Mouse (Mus musculus) limb, embryonic 10.5 days (tissue): ENCODE data around the gene Gm10570. TPM values are rescaled to one million over a fixed set of nuclear protein-coding genes. Genes with fewer than 3 reads are reported as not detected.

Source experiments
- DNase-seq: peaks from one replicate; pipeline ENCODE4 v3.0.0-alpha.2; 2017; ENCODE audit warnings: low spot score
- H3K27ac ChIP-seq: fragments of 300-500 bp; sonication (generic); 2 replicates; pipeline ENCODE4 v1.5.1; 2016; ENCODE audit warnings: mild to moderate bottlenecking
- H3K27me3 ChIP-seq: fragments of 300-500 bp; sonication (generic); 2 replicates; pipeline ENCODE4 v1.6.1; 2016; ENCODE audit warnings: low read depth, mild to moderate bottlenecking; ENCODE audit not compliant: poor library complexity, severe bottlenecking
- H3K36me3 ChIP-seq: fragments of 300-500 bp; sonication (generic); 2 replicates; pipeline ENCODE4 v1.6.1; 2016; ENCODE audit warnings: mild to moderate bottlenecking, moderate library complexity
- H3K4me1 ChIP-seq: fragments of 300-500 bp; sonication (generic); 2 replicates; pipeline ENCODE4 v1.6.1; 2016
- H3K4me3 ChIP-seq: fragments of 300-500 bp; sonication (generic); 2 replicates; pipeline ENCODE4 v1.5.1; 2016; ENCODE audit warnings: mild to moderate bottlenecking, moderate library complexity
- H3K9me3 ChIP-seq: fragments of 300-500 bp; sonication (generic); replicated peaks from 2 replicates; pipeline ENCODE4 v1.6.1; 2016; ENCODE audit warnings: mild to moderate bottlenecking
- WGBS: fragments of 180-500 bp; shearing (Covaris S2); methylation state at CpG from one replicate; pipeline ENCODE4 v1.1.7; 2016; 5-methylcytosine and 5-hydroxymethylcytosine counted together
- polyA plus RNA-seq: library from polyadenylated mRNA; unstranded; fragments of >200 nt; fragmentation: Nextera tagmentation; extraction: Ambion mirVana; gene quantifications from 2 replicates; pipeline ENCODE4 v1.2.1, GENCODE M21; 2016

Gm10570 gene
- polyA plus RNA-seq, 1 experiment from 2014 or later: not detected

DNA sequence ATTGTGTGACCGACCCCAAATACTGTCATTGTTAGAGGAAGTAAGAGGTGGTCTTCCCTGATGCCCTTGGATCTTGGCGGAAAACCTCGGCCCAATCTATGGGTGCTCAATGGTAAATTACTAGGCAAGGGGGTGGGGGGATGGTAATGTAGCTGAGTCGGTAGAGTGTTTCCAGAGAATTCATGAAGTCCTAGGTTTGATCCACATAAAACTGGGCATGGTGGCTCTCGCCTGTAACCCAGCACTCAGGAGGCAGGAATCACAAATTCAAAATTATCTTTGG, 32.7 kb downstream of the Gm10570 start:
- Histone ChIP-seq H3K9me3 (no peaks in the 10 kb centered on the region), H3K4me1 (peaks cover 42% of the 10 kb centered on the region), H3K27ac (peak overlapping the region; percentile 94; the same call in 1 of the 2 replicates), H3K36me3 (no peaks in the 10 kb centered on the region), H3K4me3 (peak overlapping the region; percentile 83), H3K27me3 (peaks cover 82% of the 10 kb centered on the region)
- DNase-seq: no peak
- WGBS: 48% methylated on average over 5 of the region's 5 CpGs

DNA sequence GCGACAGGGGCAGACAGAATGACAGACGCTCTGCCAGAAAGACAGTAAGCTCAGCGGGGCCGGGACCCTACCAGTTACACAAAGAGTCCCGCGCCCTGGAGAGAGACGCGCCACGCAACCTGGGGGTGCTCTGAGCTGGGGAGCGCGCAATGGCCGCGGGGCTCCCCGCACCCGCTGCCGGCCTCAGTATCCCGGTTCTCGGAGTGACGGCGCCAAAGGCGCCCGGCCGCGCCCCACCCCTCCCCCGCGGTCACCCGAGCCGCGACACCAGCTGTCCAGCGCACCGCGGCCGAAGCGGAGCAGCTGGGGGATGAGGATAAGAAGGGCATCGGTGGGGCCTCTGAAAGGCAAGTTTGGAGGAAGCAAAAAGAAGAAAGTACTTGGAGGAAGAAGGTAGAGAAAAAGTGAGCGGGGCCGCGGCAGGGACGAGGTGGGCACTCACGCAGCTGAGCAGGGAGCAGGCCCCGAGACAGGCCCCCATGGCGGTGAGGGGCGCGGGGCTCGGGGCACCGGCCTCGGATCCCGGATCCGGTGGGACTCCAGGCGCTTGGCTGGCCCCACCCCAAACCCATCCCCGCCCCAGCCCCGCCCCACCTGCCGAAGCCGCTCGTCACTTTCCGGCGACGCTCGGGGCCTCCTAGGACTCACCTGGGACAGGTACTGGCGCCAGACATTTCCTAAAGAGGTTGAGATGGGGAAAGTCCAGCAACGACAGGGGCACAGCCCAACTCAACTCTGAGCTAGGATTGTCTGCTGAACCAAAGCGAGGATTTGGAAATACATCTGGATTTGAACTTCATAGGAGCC, 33.3 kb downstream of the Gm10570 start:
- H3K4me3 ChIP-seq: peak overlapping the region; percentile 83
- no peaks in the 10 kb centered on the region for H3K9me3 ChIP-seq
- WGBS: 2% methylated on average over 62 of the region's 62 CpGs
- peaks cover 83% of the 10 kb centered on the region for H3K27me3 ChIP-seq
- H3K4me1 ChIP-seq: peaks cover 40% of the 10 kb centered on the region
- peak; percentile 67 for DNase-seq
- peak overlapping the region; percentile 94 for H3K27ac ChIP-seq
- H3K36me3 ChIP-seq: no peaks in the 10 kb centered on the region

DNA sequence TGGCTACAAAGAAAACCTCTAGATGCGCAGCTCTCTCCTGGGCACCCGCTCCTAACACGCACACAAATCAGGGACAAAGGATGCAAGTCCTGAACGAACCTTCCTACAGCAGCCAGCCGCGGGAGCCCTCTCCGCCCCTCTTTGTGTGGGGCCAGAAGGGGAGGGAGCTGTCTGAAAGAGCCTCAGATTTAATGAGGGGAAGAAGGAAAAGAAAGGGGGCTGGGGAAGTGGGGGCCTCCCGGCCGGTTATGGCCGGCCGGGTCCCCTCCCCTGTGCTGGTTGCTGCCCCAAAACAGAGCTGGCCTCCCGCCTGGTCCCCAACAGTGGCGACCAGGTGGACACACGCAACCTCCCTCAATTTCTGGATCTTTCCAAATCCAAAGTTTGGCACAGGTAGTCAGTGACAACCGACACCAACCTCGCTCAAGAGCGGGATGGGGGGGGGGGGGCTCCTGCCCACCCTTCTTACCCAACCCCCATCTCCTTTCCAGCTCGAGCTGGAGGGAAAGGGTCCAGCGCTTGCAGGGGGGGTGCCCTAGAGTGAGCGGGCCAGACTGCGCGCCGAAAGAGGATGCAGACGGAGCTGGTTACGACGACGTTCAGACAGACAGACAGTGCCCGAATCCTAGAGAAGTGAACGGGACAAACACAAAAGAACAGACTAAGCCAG, 34.0 kb downstream of the Gm10570 start:
- peaks cover 79% of the 10 kb centered on the region for H3K27me3 ChIP-seq
- H3K4me3 ChIP-seq: peak overlapping the region; percentile 83
- peak; percentile 73 for DNase-seq
- WGBS: under 1% methylated on average over 29 of the region's 29 CpGs
- no peaks in the 10 kb centered on the region for H3K9me3 ChIP-seq
- H3K36me3 ChIP-seq: no peaks in the 10 kb centered on the region
- H3K27ac ChIP-seq: peak overlapping the region; percentile 94
- peaks cover 38% of the 10 kb centered on the region for H3K4me1 ChIP-seq

DNA sequence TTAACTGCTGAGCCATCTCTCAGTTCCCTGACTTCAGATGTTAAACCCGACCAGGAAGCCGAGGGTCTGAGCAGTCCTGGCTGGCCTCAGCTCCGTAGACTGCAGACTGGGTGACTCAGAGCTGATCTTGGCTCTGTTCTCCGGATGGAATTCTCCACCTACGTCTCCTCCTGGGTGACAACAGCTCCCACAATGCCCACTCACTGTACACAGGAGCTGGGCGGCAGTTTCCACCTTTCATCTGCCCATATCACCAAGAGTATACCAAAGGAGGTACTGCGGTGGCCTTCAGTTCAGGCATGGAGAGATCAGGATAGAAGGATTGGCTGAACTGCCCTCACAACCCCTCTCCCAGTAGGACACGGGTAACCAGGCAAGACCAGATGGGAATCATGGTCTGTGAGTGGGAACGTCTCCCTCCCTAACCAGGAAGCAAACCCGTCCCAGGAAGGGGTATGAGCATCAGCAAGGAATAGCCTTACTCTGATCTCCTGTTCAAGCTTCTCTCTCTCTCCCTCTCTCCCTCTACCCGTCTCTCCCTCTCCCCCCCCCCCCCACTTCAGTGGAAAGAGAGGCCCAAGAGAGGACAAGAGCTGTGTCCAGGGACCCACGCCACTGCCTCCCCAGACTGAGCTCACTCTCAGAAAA, 34.7 kb downstream of the Gm10570 start:
- peak; percentile 48 for DNase-seq
- WGBS: 11% methylated on average over 11 of the region's 12 CpGs
- no peaks in the 10 kb centered on the region for H3K9me3 ChIP-seq
- H3K36me3 ChIP-seq: no peaks in the 10 kb centered on the region
- peak overlapping the region; percentile 94 for H3K27ac ChIP-seq
- peaks cover 31% of the 10 kb centered on the region for H3K4me1 ChIP-seq
- peak overlapping the region; percentile 83 for H3K4me3 ChIP-seq
- peaks cover 79% of the 10 kb centered on the region for H3K27me3 ChIP-seq

DNA sequence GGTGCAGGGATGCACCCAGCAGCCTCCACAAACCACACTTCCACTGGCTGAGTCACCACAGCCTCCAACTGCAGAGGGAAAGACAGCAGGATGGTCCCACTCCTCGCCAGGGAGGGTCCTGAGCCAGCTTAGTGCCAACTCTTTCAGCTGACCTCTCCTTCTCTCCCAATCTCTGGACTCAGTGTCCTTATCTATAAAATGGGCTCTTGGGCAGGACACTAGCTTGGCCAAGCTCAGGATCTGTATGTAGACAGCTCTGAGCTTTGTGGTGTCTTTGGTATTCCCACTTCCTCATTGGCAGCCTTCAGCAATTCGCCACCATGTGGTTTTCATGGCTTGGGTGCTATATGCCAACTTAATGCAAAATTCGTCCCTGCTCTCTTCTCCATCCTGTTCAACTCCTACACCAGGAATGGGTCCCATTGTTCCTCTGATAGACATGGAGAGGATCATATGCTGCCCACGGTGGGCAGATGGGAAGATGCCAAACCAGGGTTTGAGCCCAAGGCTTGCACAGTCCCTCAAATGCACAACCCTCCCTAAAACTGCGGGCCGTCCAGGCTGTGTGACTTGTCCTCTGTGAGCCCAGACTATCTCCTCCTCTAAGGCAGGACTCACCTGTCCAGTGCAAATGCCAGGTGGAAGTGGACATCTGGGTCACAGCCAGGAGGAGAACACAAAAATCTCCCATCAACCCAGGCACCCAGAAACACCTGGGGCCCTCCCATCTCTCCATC, 37.7 kb downstream of the Gm10570 start:
- Histone ChIP-seq H3K27me3 (peaks cover 53% of the 10 kb centered on the region), H3K36me3 (no peaks in the 10 kb centered on the region), H3K9me3 (no peaks in the 10 kb centered on the region), H3K27ac (no peak overlapping the region), H3K4me1 (peaks cover 41% of the 10 kb centered on the region), H3K4me3 (no peak overlapping the region)
- DNase-seq: no peak
- WGBS: 83% methylated on average over 6 of the region's 6 CpGs

DNA sequence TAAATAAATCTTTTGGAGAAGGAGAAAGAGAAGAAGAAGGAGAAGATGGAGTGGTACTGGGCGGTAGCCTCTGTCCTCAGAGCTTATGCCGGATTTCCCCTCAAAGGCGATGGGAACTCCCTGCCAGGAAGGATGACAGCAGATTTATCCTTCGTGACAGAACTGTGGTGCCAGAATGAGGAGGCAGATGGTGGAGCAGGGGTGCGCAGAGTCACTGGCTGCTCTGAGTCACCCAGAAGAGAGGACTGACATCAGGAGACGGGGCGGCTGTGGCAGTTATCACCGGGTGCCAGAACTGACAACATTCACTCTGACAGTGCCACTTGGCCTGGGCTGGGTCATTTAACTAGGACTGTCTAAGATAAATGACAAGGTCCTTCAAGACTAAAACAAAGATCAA, 38.4 kb downstream of the Gm10570 start:
- H3K36me3 ChIP-seq: no peaks in the 10 kb centered on the region
- no peak for DNase-seq
- H3K4me1 ChIP-seq: peaks cover 38% of the 10 kb centered on the region
- H3K27me3 ChIP-seq: peaks cover 49% of the 10 kb centered on the region
- WGBS: 87% methylated on average over 8 of the region's 8 CpGs
- no peak overlapping the region for H3K4me3 ChIP-seq
- H3K9me3 ChIP-seq: no peaks in the 10 kb centered on the region
- H3K27ac ChIP-seq: no peak overlapping the region

DNA sequence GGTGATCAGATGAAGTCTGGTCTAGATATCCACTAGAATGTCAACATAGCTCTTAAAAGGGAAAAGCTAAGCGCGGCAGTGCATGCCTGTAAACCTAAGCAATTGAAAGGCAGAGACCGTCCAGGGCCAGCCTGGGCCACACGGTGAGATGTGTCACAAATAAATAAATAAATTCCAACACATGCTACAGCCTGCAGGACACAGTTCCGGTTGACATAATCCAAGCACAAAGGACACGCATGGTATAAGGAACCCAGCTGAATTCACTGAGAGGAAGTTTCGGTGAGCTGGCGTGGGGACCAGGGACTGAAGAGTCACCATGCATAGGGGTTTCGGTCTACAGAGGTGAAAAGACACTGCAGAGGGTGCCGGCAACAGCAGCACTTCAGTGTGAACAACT, 39.7 kb downstream of the Gm10570 start:
- WGBS: 88% methylated on average over 10 of the region's 10 CpGs
- Histone ChIP-seq H3K4me1 (peaks cover 38% of the 10 kb centered on the region), H3K27ac (no peak overlapping the region), H3K9me3 (no peaks in the 10 kb centered on the region), H3K27me3 (peaks cover 49% of the 10 kb centered on the region), H3K4me3 (no peak overlapping the region), H3K36me3 (no peaks in the 10 kb centered on the region; the same call in 1 of the 2 replicates)
- no peak for DNase-seq

DNA sequence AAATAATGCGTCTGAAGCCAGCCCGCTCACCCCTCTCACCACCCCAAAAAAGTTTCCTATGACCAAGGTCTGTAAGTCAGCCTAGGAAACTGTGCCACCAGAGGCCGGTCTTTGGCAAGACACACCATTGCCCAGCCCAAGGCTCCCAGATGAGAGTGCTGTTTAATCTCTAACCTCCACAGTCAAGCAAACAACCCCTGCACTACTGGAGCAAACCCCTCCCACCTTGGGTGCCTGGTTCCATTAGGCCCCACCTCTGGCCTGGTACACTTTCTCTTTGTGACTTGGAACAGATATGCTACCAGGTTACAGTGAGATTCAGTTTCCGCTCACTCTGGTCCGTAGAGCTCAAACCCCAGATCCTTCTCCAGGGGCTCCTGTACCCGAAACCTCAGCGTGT, 41.4 kb downstream of the Gm10570 start:
- H3K9me3 ChIP-seq: no peaks in the 10 kb centered on the region
- H3K27ac ChIP-seq: no peak overlapping the region
- peaks cover 12% of the 10 kb centered on the region; the same call in 1 of the 2 replicates for H3K36me3 ChIP-seq
- WGBS: 84% methylated on average over 7 of the region's 7 CpGs
- peaks cover 42% of the 10 kb centered on the region for H3K27me3 ChIP-seq
- DNase-seq: no peak
- peaks cover 33% of the 10 kb centered on the region for H3K4me1 ChIP-seq
- H3K4me3 ChIP-seq: no peak overlapping the region

DNA sequence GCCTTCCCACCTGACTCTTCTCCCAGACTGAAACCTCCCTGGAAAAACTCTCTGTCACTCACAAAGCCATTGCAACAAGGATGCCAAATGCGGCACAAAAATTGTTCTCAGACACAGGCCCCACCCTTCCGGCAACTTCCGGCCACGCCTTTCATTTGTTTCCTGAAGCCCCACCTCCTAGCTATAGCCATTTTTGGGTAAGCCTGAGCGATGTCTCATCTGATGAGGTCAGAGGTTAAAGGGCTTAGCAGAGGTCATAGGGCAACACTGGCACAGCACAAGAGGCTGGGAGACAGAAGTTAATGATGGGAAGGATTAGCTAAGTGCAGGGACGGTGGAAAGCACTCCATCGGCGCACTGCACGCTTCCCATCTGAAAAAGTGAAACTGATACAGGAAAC, 41.9 kb downstream of the Gm10570 start:
- 62% methylated on average over 9 of the region's 9 CpGs for WGBS
- Histone ChIP-seq H3K27me3 (peaks cover 37% of the 10 kb centered on the region), H3K4me3 (no peak overlapping the region), H3K36me3 (peaks cover 17% of the 10 kb centered on the region; the same call in 1 of the 2 replicates), H3K9me3 (no peaks in the 10 kb centered on the region), H3K27ac (no peak overlapping the region), H3K4me1 (peaks cover 33% of the 10 kb centered on the region)
- DNase-seq: no peak

DNA sequence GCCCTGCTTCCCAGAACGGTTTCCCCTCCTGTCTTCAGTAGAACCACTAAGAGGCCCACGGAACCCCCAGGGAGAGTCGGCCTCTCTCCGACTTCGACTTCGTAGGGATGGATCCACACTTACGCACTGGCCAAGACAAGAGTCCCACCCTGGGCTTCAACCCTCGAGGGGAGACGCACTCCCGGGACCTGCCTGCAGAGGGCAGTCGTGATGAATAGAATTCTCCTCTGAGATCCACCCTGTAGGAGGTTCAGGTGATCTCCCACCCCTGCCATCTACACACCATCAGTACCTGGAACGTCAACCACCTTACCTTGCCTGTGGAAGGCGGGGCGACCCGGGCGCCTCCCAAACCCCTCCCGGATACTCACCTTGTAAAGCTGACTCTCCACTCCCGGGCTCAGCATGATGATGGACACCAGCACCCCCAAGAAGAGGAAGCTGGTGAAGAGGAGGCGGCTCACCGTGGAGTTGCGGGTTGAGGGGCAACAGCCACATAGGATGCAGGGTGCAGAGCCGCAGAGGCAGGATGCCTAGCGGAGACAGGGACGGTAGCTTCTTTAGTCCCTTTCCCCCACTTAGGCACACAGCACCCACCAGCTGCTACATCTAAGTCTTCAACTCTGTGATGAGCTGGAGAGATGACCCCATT, 43.6 kb downstream of the Gm10570 start:
- WGBS: 22% methylated on average over 24 of the region's 24 CpGs
- Histone ChIP-seq H3K4me3 (0 out of 2 replicates have a peak overlapping the region, but pooled peaks have one; percentile 3), H3K36me3 (peaks cover 18% of the 10 kb centered on the region; the same call in 1 of the 2 replicates), H3K4me1 (peaks cover 33% of the 10 kb centered on the region), H3K9me3 (no peaks in the 10 kb centered on the region), H3K27ac (no peak overlapping the region), H3K27me3 (peaks cover 26% of the 10 kb centered on the region)
- peak; percentile 79 for DNase-seq

DNA sequence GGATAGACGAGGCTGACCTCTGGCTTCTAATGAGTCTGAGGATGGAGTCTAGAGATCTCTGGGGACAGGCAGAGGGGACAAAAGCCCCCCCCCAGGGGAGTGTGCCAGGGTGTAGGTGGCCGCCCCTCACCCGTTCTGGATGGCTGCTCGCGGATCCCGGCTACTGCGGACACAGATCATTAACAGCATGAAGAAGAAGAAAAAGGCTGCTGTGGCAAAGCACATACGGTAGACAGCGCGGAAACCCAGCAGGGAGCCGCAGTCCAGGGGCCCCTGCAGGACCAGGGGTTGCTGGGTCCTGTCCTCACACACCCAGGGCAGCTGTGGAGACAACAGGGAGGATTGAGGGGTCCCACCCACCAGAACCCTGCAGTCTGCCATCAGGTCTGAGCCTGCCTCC, 44.3 kb downstream of the Gm10570 start:
- Histone ChIP-seq H3K4me3 (no peak overlapping the region), H3K9me3 (no peaks in the 10 kb centered on the region), H3K27ac (no peak overlapping the region), H3K4me1 (peaks cover 33% of the 10 kb centered on the region), H3K36me3 (peaks cover 21% of the 10 kb centered on the region; the same call in 1 of the 2 replicates), H3K27me3 (peaks cover 26% of the 10 kb centered on the region)
- DNase-seq: no peak
- 32% methylated on average over 11 of the region's 11 CpGs for WGBS

DNA sequence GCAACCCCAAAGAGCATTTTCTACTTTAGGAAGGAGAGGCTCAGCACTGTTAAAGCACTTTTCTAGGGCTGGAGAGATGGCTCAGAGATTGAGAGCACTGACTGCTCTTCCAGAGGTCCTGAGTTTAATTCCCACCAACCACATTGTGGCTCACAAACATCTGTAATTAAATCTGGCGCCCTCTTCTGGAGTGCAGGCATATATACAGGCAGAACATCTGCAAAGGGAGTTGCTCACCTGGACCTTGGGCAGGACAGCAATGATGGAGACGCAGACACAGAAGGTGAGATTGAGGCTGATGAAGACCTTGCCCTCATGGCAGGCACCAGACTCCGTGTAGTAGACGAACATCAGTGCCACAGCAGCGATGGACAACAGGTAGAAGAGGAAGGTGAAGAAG, 48.1 kb downstream of the Gm10570 start:
- no peak overlapping the region for H3K27ac ChIP-seq
- no peak overlapping the region for H3K4me3 ChIP-seq
- DNase-seq: no peak
- 28% methylated on average over 5 of the region's 5 CpGs for WGBS
- H3K4me1 ChIP-seq: peaks cover 17% of the 10 kb centered on the region
- H3K9me3 ChIP-seq: no peaks in the 10 kb centered on the region
- peaks cover 26% of the 10 kb centered on the region for H3K27me3 ChIP-seq
- peaks cover 42% of the 10 kb centered on the region; the same call in 1 of the 2 replicates for H3K36me3 ChIP-seq
